Mouse (Mus musculus) thymus, adult 2 months (tissue): Measurements from ENCODE around the gene Vwa1. TPM values are rescaled to one million over a fixed set of nuclear protein-coding genes. Genes with fewer than 3 reads are reported as not detected.
"Not testable (repeated sequence)": the region's sequence is repeated elsewhere in the genome, so short reads cannot be mapped to it uniquely, and the experiment has no call there.

Experiments
- DNase-seq: peaks from one replicate; pipeline ENCODE4 v3.0.0; 2021
- H3K27ac ChIP-seq: fragments of 200-500 bp; 2 replicates; pipeline ENCODE4 v1.5.1; 2012; ENCODE audit warnings: low read length, control low read depth; ENCODE audit not compliant: control insufficient read depth, insufficient read depth
- H3K27me3 ChIP-seq: fragments of 200-500 bp; 2 replicates; pipeline ENCODE4 v1.6.1; 2012; ENCODE audit warnings: mild to moderate bottlenecking, low read length, moderate library complexity, mixed read lengths; ENCODE audit not compliant: control insufficient read depth, insufficient read depth
- H3K36me3 ChIP-seq: fragments of 200-500 bp; 2 replicates; pipeline ENCODE4 v1.6.1; 2012; ENCODE audit warnings: mild to moderate bottlenecking, low read length, moderate library complexity; ENCODE audit not compliant: control insufficient read depth, insufficient read depth
- H3K4me1 ChIP-seq: fragments of 200-500 bp; replicated peaks from 2 replicates; pipeline ENCODE4 v1.6.1; 2012; ENCODE audit warnings: low read length; ENCODE audit not compliant: control insufficient read depth, insufficient read depth
- H3K4me3 ChIP-seq: fragments of 200-500 bp; 2 replicates; pipeline ENCODE4 v1.5.1; 2012; ENCODE audit warnings: mild to moderate bottlenecking, low read length, control low read depth, moderate library complexity; ENCODE audit not compliant: control insufficient read depth, insufficient read depth
- CTCF ChIP-seq: fragments of 200-500 bp; IDR thresholded peaks from 2 replicates; pipeline ENCODE4 v1.5.1; 2012; ENCODE audit warnings: mild to moderate bottlenecking, control low read depth, low read length, moderate library complexity, borderline replicate concordance; ENCODE audit not compliant: control insufficient read depth, poor library complexity, insufficient read depth; ENCODE audit errors: extremely low read depth
- POLR2A ChIP-seq: fragments of 200-500 bp; IDR thresholded peaks from 2 replicates; pipeline ENCODE4 v1.6.1; 2012; ENCODE audit warnings: mild to moderate bottlenecking, low read length, control low read depth, moderate library complexity; ENCODE audit not compliant: control insufficient read depth, poor library complexity, insufficient read depth; ENCODE audit errors: extremely low read depth
- WGBS: fragments of 180-500 bp; shearing (Covaris S2); methylation state at CpG from one replicate; pipeline ENCODE4 v1.1.7; 2018; 5-methylcytosine and 5-hydroxymethylcytosine counted together
- polyA plus RNA-seq: library from polyadenylated mRNA; depleted of rRNA; stranded (reverse); fragments of >200 nt; gene quantifications from 2 replicates; pipeline ENCODE4 v1.2.3, GENCODE M21; 2012

Vwa1 gene
- polyA plus RNA-seq, 1 experiment = 13.5 TPM

GRCm38 (mm10) chr4:155746575-155747490, 27.7 kb downstream of the Vwa1 start:
- no peak for TF ChIP-seq CTCF
- TF ChIP-seq POLR2A = no peak
- WGBS = 96% methylated on average over 17 of the region's 17 CpGs
- no peak overlapping the region for H3K4me3 ChIP-seq
- no peak overlapping the region for H3K27ac ChIP-seq
- H3K4me1 ChIP-seq = no peaks in the 10 kb centered on the region
- no peaks in the 10 kb centered on the region for H3K27me3 ChIP-seq
- H3K36me3 ChIP-seq = no peaks in the 10 kb centered on the region; the same call in 1 of the 2 replicates
- no peak for DNase-seq

- H3K36me3 ChIP-seq = no peaks in the 10 kb centered on the region
- H3K27me3 ChIP-seq = no peaks in the 10 kb centered on the region
- 95% methylated on average over 8 of the region's 8 CpGs for whole genome bisulfite sequencing
- H3K4me1 ChIP-seq = no peaks in the 10 kb centered on the region
- DNase-seq = no peak
- no peak for TF ChIP-seq CTCF
- no peak for TF ChIP-seq POLR2A
- no peak overlapping the region for H3K27ac ChIP-seq
- H3K4me3 ChIP-seq = no peak overlapping the region
Observed at GRCm38 (mm10) chr4:155746036-155746548, 28.4 kb downstream of the Vwa1 start.

GRCm38 (mm10) chr4:155745136-155745535, 29.4 kb downstream of the Vwa1 start:
- no peak overlapping the region for H3K4me3 ChIP-seq
- no peak overlapping the region for H3K27ac ChIP-seq
- no peaks in the 10 kb centered on the region for H3K27me3 ChIP-seq
- no peaks in the 10 kb centered on the region for H3K4me1 ChIP-seq
- no peak for DNase-seq
- TF ChIP-seq CTCF = no peak
- TF ChIP-seq POLR2A = no peak
- WGBS = over 99% methylated on average over 5 of the region's 5 CpGs
- no peaks in the 10 kb centered on the region for H3K36me3 ChIP-seq

- TF ChIP-seq CTCF (no peak), POLR2A (no peak)
- DNase-seq = no peak
- Histone ChIP-seq H3K4me1 (no peaks in the 10 kb centered on the region), H3K27me3 (no peaks in the 10 kb centered on the region), H3K27ac (no peak overlapping the region), H3K36me3 (no peaks in the 10 kb centered on the region), H3K4me3 (no peak overlapping the region)
- WGBS = 95% methylated on average over 8 of the region's 8 CpGs
Observed at GRCm38 (mm10) chr4:155744474-155744873, 30.0 kb downstream of the Vwa1 start.

GRCm38 (mm10) chr4:155742684-155743083, 31.8 kb downstream of the Vwa1 start:
- H3K27ac ChIP-seq = no peak overlapping the region
- no peaks in the 10 kb centered on the region for H3K4me1 ChIP-seq
- no peaks in the 10 kb centered on the region for H3K27me3 ChIP-seq
- TF ChIP-seq CTCF (no peak), POLR2A (no peak)
- H3K36me3 ChIP-seq = no peaks in the 10 kb centered on the region
- H3K4me3 ChIP-seq = no peak overlapping the region
- WGBS = 96% methylated on average over 5 of the region's 5 CpGs
- no peak for DNase-seq

- H3K4me3 ChIP-seq, H3K4me1 ChIP-seq, DNase-seq, H3K36me3 ChIP-seq, H3K27ac ChIP-seq, H3K27me3 ChIP-seq: not testable (repeated sequence)
- 95% methylated on average over 10 of the region's 10 CpGs for WGBS
Observed at GRCm38 (mm10) chr4:155740681-155741080, 33.8 kb downstream of the Vwa1 start.
